Mouse (Mus musculus) neural tube, embryonic 11.5 days (tissue): Measurements from ENCODE around the gene Rab5a. TPM values are rescaled to one million over a fixed set of nuclear protein-coding genes. Genes with fewer than 3 reads are reported as not detected.

Source experiments
- polyA plus RNA-seq: library from polyadenylated mRNA; unstranded; fragments of >200 nt; fragmentation: Nextera tagmentation; extraction: Ambion mirVana; gene quantifications from 2 replicates; pipeline ENCODE4 v1.2.1, GENCODE M21; 2014

Gene Rab5a
- polyA plus RNA-seq, 1 experiment from 2014 or later, result 110 TPM

Other genes starting within 250 kb of the Rab5a start
- 0.34 and 0.45 TPM in 2 replicates for gene Efhb, start 15.9 kb upstream of the Rab5a start, polyA plus RNA-seq
- gene Pp2d1, start 60.2 kb downstream of the Rab5a start, polyA plus RNA-seq, result 0.39 and 0.69 TPM in 2 replicates
- gene Kat2b, start 87.6 kb downstream of the Rab5a start, polyA plus RNA-seq, result 4.4 and 5.2 TPM in 2 replicates
- gene Sgo1, start 210.1 kb downstream of the Rab5a start, polyA plus RNA-seq, result 43.9 and 44.1 TPM in 2 replicates